Mouse (Mus musculus): ENCODE data around the gene Ap5z1.

Gene Ap5z1

GRCm38 (mm10) chr5:142518973-142519372 lies 55.2 kb downstream of the Ap5z1 start:
- no peak for DNase-seq (ENCODE audit: low read depth, low spot score)

- no peak for DNase-seq (ENCODE audit: low read depth, low spot score)
Observed at GRCm38 (mm10) chr5:142520360-142520759, 56.6 kb downstream of the Ap5z1 start.

GRCm38 (mm10) chr5:142521195-142521866 lies 57.6 kb downstream of the Ap5z1 start:
- no peak for DNase-seq (ENCODE audit: low read depth, low spot score)

- DNase-seq (ENCODE audit: low read depth, low spot score): no peak
Observed at GRCm38 (mm10) chr5:142524711-142525464, 61.1 kb downstream of the Ap5z1 start.

Data from mesoderm, embryonic 11.5 days (tissue).